ENCODE assay signal across 10 mouse cellular contexts in genomic region chr3:135673695-135674094, GRCm38 (mm10). TPM values are rescaled to one million over a fixed set of nuclear protein-coding genes. Genes with fewer than 3 reads are reported as not detected.
DNase-seq lines count a peak whose midpoint lies in the region; ATAC-seq and TF ChIP-seq lines count a peak whose summit lies in the region.
"Had no signal": no experiment of that assay in that cellular context is flagged by ENCODE, and none has a peak within 500 bp of the region (broad histone marks: within the 10 kb centered on the region; RNA-seq: fewer than 3 reads in every experiment).

No protein-coding gene starts in this region.

- no peaks in the 10 kb centered on the region for H3K36me3 ChIP-seq in intestine, embryonic 15.5 days
- H3K36me3 ChIP-seq in midbrain, postnatal 0 days (ENCODE audit: insufficient read depth, low read length): no peaks in the 10 kb centered on the region

- WGBS in intestine, embryonic 15.5 days: 46% methylated on average over 7 of the region's 7 CpGs
- WGBS in midbrain, postnatal 0 days: 9% methylated on average over 7 of the region's 7 CpGs

- TF ChIP-seq CTCF in midbrain, postnatal 0 days (IDR thresholded peaks at IDR 0.05): no peak

- peaks cover 12% of the 10 kb centered on the region for H3K4me1 ChIP-seq in intestine, embryonic 15.5 days (replicated peaks)
- peaks cover 5% of the 10 kb centered on the region for H3K4me1 ChIP-seq in midbrain, postnatal 0 days (ENCODE audit: insufficient read depth, low read length)

- no peak overlapping the region for H3K4me3 ChIP-seq in intestine, embryonic 15.5 days (replicated peaks)
- H3K4me3 ChIP-seq in midbrain, postnatal 0 days (ENCODE audit: low read depth, low read length): no peak overlapping the region
- H3K4me3 ChIP-seq: left cerebral cortex, adult 2 months had no signal

- no peak overlapping the region for H3K9ac ChIP-seq in intestine, embryonic 15.5 days
- H3K9ac ChIP-seq in midbrain, postnatal 0 days (replicated peaks; ENCODE audit: low read length, poor library complexity, severe bottlenecking): no peak overlapping the region

- ATAC-seq in intestine, embryonic 15.5 days: peak; percentile 6; the same call in 1 of the 2 replicates
- ATAC-seq in midbrain, postnatal 0 days (ENCODE audit: low FRiP score): peak; percentile 71; the same call in 1 of the 2 replicates

- H3K27me3 ChIP-seq in intestine, embryonic 15.5 days (replicated peaks): no peaks in the 10 kb centered on the region
- H3K27me3 ChIP-seq in midbrain, postnatal 0 days (ENCODE audit: insufficient read depth, low read length): no peaks in the 10 kb centered on the region

- intact Hi-C loops in left cerebral cortex, postnatal 4 days (cut with DNase I): no loop called here

- no peaks in the 10 kb centered on the region for H3K9me3 ChIP-seq in intestine, embryonic 15.5 days
- no peaks in the 10 kb centered on the region for H3K9me3 ChIP-seq in midbrain, postnatal 0 days (ENCODE audit: low read length)

- H3K27ac ChIP-seq in intestine, embryonic 15.5 days: peak overlapping the region; percentile 52; the same call in 1 of the 2 replicates
- peak overlapping the region; percentile 49; the same call in 1 of the 2 replicates for H3K27ac ChIP-seq in midbrain, postnatal 0 days (ENCODE audit: low read depth, low read length)
- H3K27ac ChIP-seq: left cerebral cortex, adult 2 months had no signal

- no peak overlapping the region; the same call in 1 of the 2 replicates for H3K4me2 ChIP-seq in intestine, embryonic 15.5 days (replicated peaks)
- peak overlapping the region; percentile 7; the same call in 1 of the 2 replicates for H3K4me2 ChIP-seq in midbrain, postnatal 0 days (ENCODE audit: low read depth, low read length, poor library complexity, severe bottlenecking)

- DNase-seq in cerebellum, postnatal 25 days: peak; percentile 42 to 62
- no peak for DNase-seq in cerebellum, adult 9-10 months
- DNase-seq in left cerebral cortex, postnatal 4 days: peak; percentile 30
- DNase-seq in left cerebral cortex, adult 8-10 months (ENCODE audit: low spot score in 2 of 2): no peak
- DNase-seq in midbrain, postnatal 0 days (ENCODE audit: low spot score): peak; percentile 72
- DNase-seq in thymus, postnatal 36 days: no peak
- DNase-seq in thymus, postnatal 4 days: no peak
- DNase-seq: B cell, adult 2 months had no signal

RNA-seq across cellular contexts. Expression of gene Nfkb1, which starts 17.7 kb away (rescaled TPM):
- total RNA-seq in left cerebral cortex, postnatal 4 days (2021): 10 to 100 TPM; 19.3 to 20.5 TPM
- total RNA-seq in left cerebral cortex, adult 8-10 months (2022): 10 to 100 TPM; 21.1 to 24.1 (median 22.6) TPM
- polyA plus RNA-seq in intestine, embryonic 15.5 days (2015; fragmentation: Nextera tagmentation; extraction: Ambion mirVana): 19.7 and 20.6 TPM in 2 replicates
- total RNA-seq in midbrain, postnatal 0 days (2014; rRNA removed): 26.2 and 27.0 TPM in 2 replicates
- 4.1 and 4.2 TPM in 2 replicates for polyA plus RNA-seq in midbrain, postnatal 0 days (2015; fragmentation: Nextera tagmentation; extraction: Ambion mirVana)

Comparison
In these comparisons a context has a peak if more than half of its experiments do, and no peak if none do; other contexts are left out.
1. DNase-seq: peak in cerebellum, postnatal 25 days (2 of 2), left cerebral cortex, postnatal 4 days (single experiment) and midbrain, postnatal 0 days (single experiment); none in cerebellum, adult 9-10 months (single experiment), left cerebral cortex, adult 8-10 months (0 of 2), thymus, postnatal 36 days (0 of 2) and thymus, postnatal 4 days (single experiment).